Mouse (Mus musculus): ENCODE results near the gene Sema4a.

- TF ChIP-seq CTCF (conservative IDR thresholded peaks at IDR 0.05; ENCODE audit: low read length) = no peak
- no peak for TF ChIP-seq POU5F1 (IDR thresholded peaks at IDR 0.05; ENCODE audit: borderline replicate concordance, low read length)
- TF ChIP-seq NANOG (IDR thresholded peaks at IDR 0.05; ENCODE audit: borderline replicate concordance, low read length) = no peak
Measured at GRCm38 (mm10) chr3:88454762-88455587, 6.0 kb downstream of the Sema4a start.

Data from E14TG2a.4 (cell line).